Mouse (Mus musculus) cerebellum, adult 8-10 months (tissue): Measurements from ENCODE around the gene Nxph1.
A peak's percentile ranks its signal among the peaks of the same experiment; 100 is the strongest.

ENCODE experiments used
- DNase-seq: peaks from one replicate; pipeline ENCODE4 v3.0.0; 2022

The Nxph1 gene

DNA sequence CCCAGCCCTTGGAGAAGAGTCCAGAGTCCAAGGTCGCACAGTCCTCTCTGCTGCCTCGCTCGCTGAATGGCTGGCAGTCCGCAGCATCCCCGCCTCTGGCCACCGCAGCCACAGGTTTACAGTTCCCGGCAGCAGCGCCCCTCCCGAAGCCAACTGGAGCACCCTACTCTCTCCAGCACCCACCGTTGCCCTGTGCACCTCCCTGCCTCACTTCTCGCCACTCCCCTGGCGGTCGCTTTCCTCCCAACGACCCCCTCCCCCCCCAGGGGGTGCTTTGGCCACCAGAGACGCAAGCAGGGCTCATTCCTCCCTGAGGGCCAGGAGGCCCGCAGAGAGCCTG, at the start of gene Nxph1:
Gene Nxph1, plus strand, starts transcription at position 301 of the 340 bp plus-strand sequence.
- DNase-seq: no peak

DNA sequence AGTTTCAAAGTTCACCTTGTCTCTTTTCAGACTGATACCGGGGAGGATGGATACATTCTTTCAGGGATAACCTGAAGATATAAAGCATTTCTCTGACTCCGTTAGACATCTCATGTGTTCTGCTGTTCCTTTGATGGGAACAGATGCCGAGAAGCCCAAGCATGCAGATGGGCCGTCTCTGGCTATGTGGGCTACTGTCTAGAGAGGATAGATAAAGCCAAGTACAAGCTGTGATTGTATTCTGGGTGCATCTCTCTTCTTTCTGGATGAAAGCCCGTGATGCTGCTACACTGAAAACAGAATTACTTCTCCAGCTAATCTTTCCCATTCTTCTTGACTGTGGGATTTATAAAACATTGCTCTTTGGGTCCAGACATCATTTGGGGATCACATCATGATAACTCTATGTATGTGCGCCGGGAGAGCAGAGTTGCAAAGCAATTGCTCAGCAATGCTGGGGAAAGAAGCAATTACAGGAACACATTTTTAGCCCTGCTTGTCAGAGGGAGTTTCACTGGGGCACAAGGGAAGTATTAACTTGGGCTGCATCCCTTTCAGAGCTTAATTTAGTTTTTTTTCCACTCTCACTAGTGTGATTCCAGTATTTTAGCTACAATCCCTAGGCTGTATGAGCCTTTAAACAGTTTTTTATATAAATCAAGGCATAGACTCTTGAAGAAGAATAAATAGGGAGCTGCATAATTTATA, 48.1 kb upstream of the Nxph1 start:
- no peak for DNase-seq

DNA sequence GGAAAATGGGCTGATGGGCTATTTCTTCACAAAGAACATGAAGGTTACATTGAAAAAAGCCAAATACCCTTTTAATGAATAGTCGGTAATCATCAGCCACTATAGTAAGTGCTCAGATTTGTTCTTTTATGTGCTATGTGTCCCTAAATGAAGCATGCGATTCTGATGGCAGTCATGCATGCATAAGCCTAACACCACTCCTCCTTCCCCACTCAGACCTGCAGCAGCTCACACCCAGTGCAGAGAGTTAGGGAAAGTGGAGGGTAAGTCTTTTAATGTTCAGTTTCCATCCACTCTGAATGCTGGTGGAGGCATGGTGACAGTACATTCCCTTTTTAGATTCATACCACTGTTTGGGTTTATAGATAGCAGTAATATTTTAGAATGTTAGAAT, 47.5 kb upstream of the Nxph1 start:
- no peak for DNase-seq

DNA sequence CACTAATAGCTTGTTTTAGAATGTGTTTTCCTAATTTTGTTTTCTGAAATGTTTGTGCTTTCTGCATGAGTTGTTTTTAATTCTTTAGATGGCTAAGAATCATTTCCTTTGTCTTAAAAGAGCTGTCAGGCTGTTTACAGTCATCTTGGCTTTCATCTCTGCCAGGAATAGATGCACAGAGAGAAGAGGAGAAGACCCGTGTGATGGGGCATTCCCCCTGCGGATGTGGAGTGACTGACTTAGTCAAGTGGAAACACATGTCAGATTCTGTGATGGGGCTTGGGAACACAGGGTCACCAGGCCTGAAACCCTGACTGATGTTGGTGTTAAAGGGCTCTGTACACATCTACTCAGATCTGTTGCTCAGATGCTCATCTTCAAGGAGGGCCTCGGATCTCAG, 40.3 kb upstream of the Nxph1 start:
- DNase-seq: no peak

DNA sequence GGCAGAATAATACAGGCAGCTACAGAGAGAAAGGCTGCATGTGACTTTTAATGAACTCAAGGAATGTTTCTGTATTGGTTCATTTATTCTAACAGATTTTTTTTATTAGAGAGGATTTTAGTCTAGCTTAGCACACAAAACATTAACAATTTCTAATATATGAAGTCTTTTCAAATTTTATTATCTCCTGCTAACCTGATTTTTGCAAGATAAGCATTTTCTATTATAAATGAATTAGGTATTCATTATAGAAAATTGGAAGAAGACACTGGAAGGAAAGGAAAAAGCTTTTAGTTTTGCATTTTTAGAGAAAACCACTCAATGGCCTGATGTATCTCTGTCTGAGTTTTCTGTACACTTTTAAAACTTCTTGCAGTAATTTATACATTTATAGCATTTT, 34.8 kb upstream of the Nxph1 start:
- no peak for DNase-seq

DNA sequence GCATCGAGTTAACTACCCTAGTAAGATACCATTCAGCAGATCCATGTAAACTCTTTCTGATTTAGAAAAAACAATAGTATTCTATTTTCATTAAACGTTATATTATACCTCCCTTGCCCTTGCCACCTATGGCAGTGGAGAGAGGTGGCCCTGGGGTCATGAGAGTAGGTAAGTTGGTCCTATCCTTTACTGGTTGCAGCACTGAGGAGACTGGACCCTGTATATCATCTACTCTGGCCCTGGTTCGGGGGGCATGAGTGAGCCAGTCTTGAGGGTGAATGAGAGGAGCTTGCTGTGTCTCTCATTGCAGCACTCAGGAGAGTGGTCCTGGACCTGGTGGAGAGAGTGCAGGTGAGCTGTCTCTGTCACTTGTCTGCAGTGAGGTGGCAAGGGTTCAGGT, 33.5 kb upstream of the Nxph1 start:
- no peak for DNase-seq

DNA sequence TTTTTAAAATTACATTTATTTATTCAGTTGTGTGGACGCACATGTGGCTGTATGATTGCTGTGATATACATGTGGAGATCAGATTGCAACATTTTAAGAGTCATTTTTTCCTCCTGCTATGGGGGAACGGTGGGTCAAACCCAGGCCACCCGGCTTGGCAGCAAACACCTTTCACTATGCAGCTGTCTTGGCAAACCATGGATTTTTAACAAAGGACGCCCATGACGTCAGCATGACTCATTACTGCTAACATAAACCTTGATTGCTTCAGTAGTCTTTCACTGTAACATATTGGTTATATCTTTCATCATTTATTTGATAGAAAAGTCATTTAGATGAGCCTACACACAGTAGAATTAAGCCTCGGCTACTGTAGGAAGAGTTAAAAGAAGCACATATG, 23.8 kb upstream of the Nxph1 start:
- DNase-seq: no peak

DNA sequence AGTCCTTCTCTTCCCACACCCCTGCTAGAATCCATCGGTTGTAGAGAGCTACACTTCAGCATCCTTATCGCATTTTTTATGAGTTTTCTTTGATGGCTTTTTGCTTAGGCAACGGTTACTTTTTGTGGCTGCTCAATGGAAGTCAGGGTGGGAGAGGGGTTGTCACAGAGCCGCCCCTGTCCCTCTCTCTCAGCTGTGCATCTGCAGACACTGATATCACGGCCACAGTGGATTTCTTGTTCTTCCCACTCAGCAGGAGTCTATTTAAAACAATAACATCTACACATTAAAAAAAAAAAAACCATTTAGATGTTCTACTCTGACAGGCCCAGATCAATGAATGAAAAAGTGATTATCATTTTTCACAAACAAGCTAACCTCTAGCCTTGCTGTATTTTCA, 13.0 kb upstream of the Nxph1 start:
- no peak for DNase-seq

DNA sequence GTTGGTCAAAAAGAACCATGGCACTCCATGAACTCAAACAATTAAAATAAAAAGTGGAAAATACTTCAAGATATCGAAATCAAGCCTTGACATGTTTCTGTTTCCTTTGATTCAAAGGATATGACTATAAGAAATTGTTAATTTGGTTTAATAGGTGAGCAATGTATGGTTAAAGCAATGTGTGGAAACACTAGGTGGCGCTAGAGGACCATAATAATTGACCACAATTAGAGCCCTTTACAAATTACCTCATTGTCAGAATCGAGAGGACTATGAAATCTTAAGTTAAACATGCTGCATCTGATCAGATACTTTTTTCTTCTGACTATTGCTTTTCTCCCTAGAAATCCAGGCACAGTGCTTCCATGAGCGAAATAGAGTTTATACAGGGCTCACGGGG, 12.5 kb upstream of the Nxph1 start:
- peak; percentile 62 for DNase-seq

DNA sequence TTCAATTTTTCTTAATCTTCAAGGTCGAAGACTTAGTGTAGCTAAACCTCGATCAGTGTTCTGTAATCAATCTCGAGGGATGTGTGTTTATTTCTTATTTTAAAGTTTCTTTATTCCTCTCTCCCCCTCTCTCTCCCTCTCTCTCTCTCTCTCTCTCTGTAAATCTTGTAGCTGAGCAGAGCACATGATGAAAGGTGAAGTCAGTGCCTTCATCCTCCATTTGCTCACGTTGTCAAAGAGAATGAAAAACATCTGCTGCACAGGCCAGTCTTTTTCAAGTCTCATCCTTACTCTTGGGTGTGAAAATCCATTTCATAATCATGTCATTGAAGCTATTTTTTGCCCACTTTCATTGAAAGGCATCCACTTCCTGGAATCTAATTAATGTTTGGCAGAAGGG, 12.1 kb upstream of the Nxph1 start:
- DNase-seq: no peak

DNA sequence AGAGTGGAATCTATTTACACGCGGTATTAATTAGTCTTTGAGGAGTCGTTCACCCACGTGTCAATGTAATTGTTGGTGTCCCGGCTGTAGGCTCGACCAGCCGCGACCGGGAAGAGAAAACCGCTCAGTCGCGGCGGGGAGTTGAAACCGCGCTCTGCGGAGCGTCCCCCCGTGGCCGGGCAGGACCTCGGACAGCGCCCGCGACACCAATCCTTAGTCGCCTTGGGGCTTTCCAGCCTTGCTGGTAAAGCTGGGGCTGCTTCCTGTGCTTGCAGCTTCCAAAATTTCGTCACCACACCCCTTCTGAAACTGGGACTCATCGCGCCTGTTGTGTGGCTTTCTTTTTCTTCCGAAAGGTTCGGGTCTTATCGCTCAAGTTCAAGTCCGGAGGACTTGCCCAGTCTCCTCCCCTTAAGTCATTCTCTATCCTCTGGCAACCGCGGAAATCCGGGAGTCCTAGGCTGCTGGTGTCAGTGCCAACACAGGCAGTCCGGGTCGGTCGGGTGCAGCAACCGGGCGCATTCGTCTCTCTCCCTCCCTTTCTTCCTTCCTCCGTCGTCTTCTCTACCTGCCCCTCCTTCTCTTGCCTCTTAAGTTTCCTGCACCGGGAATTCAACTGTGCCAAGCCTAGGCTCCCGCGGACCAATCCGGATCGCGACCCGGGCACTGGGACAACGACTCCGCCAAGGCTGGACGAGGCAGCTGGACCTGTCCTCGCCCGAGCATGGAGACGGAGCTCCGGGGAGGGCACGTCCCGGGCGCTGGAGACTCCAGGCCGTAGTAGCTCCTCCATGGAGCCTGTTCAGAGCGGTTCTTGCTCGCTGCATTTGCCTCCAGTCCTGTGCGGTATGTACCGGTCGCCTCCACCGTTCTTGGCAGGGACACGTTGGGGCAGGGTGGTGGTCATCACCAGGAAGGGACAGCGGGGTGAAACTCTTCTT, 510 bp downstream of the Nxph1 start:
- DNase-seq: peak; percentile 39

DNA sequence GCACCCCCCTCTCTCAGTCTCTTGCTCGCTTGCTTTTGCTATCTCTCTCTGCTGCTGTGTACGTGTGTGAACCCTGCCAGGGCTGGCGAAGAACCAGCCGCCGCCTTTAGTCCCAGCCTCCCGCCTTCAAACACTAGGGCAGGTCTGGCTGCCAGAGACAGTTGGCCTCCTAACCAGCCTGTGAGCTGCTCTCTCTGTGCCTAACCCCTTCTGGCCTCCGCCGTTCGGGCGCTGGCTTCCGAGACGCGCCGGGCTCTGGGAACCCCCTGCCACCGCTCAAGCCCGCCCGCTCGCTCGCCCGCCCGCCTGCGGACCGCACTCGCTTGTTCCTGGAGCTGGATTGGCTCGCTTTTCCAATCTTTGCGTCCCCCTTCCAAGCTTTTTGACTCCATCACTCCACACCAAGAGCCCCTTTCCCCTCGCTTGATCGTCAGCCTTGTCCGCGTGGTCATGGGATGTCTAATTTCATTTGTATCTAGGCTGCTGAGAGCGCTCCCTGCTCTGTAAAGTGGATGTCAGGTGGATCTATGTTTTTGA, 1.5 kb downstream of the Nxph1 start:
- peak; percentile 36 for DNase-seq

DNA sequence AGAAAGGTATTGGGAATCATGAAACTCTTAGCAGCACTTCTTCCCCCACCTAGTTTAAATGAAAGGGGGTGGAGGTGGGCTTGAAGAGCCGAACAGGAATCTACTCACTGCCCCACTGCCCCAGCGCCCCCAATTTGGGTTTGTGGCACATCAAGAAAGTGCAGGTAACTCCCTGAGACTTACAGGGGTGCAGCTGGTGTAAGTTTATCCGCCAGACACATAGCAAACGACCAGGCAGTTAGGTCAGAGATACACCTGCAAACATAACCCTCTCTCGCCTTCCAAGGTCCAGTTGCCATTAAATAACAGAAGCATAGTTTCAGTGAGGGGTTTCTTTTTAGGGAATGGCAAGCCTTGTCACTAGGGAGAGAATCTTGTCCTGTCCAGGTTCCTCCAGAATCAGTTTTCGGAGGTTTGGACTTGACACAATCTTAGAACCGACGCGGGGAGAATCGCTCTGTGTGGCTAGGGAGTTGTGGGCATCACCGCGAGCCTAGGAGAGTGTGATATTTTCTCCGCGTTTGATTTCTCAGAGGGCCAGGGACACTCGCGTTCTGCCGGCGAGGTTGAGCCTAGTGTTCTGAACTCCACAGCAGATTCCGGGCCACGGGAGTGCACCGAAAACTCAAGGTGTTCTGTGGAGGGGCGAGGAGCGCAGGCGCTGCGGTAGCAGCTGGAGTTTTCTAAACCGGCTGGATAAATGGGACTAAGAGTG, 2.5 kb downstream of the Nxph1 start:
- no peak for DNase-seq

DNA sequence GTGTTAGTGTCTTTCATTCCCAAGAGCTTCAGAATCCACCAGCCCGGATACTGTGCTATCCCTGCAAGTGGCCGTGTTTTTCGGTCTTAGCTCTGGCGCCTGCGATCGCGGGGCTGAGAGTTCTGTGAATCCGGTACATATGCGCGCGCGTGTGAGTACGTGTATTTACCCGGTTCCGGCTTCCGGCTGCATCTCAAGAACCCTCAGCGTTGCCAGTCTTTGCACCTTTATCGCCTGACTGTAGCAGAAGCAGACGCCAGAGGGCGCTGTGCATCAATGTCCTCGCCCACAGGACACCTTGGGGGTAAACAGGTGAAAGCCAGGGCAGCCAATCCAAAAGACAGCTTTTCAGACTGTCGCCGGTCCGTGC, 3.1 kb downstream of the Nxph1 start:
- DNase-seq: peak; percentile 79

DNA sequence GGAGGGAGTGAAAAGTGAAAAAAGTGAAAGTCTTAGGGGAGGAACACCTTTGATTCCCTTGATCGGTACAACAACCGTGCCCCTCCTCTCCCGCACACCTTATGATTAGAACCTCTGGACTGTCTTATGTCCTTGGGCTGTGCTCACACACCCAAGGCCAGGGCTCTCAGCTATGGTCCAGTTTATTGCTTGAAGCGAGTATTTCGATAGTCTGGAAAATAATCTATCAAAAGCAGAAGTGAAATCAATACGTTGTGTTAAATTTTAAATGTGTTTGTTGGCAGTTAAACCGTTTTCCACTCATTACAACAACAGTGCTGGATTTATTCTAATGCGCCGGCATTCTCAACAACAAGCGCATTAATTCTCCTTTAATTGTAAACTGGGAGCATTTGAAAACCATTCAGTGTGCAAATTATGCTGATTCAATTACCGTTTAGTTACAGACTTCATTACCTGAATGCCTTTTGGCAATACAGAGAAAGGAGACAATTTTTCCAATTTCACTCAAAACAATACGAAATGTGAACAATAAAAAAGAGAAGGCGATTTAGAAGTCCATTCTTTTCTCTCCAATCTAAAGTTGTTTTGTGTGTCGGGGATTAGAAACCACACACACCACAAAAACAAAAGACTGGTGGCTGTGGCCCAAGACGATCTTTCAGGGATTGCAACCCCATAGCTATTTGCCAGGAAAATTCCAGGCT, 3.8 kb downstream of the Nxph1 start:
- no peak for DNase-seq

DNA sequence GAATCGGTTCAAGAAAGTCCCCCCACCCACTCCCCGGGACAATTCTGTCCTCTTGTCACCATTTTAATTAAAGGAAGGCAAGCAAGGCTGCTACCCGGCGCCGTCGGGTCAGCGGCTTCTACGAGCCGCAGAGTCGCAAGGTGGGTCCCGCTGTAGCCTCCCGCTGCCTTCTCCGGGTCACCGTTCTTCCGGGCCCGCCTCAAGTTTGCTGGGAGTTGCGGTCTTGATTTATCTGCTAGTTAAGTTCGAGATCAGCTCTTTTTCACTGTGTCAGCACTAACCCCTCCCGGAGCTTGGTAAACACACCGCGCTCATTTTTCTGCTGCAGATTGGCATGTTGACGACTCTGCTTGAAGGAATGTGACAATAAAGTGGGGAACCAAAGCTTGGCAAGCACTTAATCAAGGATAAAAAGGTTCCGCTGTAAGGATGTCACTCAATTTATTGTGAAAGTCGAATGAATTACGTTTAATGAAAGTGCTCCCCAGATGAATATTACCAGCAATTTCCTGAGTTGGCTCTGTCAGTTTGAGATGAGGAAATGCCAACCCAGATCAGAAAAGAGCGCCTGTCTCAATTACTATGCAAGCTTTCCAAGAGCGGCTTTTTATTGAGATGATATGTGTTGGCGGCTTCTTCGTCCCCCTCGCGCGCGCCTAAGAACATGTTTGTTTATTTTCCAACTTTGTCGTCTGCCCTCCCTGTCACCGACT, 7.7 kb downstream of the Nxph1 start:
- no peak for DNase-seq

DNA sequence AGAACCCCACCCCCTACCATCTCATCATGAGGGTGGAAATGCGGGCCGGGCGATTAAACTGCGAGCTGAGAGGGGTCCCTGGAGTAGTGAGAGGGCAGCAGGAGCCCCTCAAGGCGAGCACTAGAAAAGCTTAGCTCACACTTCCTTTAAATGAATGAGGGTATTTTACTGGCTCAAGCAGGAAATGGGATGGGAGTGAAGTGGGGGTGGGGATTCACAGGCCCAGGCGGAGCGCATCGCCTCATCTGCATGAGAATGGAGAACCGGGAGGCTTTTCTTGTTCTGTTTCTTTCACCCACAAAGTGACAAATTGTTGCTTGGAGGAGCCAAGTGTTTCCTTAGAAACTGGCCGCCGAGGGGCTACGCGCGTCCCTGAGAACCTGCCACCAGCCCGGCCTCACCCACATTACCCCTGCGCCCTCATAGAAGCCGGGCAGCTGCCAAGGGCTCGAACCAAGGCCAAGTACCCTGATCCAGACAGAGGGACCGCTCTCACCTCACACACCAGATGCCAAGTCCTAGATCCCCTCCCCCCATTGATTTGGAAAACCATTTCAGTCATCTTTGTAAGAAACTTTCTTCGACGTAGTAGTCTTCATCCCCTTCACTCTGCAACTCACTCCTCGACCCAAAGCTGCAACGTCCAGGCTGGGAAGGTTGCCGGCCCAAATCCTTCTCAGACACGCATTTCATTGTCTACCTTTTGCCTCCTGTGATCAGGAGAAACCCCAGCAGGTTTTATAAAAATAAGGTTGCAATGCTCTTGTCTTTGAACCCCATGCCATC, 8.7 kb downstream of the Nxph1 start:
- DNase-seq: no peak

DNA sequence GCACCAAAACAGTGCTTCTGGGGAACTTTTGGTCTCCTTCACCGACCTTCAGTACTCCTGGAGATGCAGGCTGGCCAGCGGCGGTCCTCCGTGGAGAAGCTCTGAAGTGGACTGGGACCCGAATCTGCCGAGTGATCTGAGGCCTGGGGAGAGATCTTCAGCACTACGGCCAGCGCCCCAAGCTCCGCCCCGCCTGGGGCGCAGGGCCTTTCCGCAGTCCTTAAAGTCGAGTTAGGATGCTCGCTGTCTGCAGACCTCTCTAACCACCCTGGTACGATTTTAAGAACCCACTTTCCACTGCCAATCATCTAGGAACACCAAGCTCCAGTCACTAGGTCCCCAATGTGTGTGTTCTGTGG, 9.3 kb downstream of the Nxph1 start:
- DNase-seq: no peak

DNA sequence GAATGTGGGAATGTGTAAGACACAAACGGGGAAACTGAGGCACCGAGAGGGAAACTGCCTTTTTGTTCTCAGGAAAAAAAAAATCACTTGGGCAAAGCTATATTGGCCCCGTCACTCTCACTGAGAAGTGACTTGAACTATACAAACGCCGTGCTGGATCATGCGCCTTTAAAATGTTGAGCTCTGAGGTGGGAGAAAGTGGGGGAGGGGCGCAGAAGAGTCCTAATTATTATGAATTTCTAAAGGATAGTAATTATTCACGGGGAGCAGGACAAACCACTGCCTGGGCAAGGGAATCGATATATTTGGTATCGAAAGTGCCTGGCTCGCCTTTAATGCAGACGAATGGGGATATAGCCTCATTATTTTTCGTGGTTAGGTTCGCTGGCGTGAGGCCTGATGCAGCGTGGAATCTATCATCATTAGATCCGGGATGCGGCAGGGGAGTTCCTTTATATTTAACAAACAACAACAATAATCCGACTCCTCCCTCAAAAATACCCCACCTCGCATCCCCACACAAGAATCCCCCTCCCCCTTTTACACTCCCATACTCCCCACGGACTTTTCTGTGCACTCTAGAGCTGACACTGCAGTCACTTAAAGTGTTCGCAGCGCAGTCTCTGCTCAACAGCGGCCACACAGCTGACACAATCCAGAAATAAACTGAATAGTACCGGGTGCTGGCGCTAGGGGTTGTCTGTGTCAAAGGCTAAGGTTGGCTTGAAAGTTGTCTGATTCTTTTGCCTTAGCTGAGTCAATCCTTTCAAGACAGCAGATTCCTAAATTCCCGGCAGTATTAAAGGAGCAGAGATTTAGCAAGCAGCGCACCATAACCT, 10.1 kb downstream of the Nxph1 start:
- DNase-seq: no peak

DNA sequence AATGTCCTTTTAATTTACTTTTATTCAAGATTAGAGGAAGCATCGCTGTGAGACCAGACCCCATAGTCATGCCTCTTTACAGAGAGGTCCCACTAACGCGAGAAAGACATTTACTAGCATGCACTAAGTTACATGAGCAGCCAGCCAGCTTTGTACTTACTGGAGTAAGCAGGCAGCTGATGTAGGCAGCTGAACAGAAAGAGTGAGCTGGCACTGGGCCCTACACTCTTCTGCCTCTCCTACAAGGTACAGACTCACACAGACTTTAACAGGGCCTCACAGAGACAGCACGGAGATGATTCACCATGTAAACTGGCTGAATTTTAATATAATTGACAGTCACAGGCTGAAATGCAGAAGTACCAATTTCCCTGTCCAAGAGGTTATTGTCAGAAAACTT, 11.6 kb downstream of the Nxph1 start:
- no peak for DNase-seq

DNA sequence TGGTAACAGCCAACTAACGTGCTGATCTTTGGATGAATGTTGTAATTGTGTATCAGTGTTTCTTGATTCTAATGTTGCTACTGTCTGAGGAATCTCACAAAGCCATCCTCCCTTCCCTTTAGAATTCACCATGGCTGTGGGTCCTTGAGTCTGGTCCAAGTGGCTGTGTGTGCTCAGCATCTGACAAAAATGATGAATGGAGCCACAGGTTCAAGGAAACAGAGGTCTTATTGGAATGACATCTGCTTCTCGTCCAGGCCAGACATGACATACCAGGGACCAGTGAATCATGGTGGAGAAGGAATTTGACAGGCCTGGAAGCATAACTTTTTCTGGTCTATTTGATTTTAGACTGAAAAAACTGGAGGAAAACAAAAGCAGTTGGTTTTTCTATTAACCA, 22.3 kb downstream of the Nxph1 start:
- DNase-seq: no peak
